Mouse (Mus musculus) myocyte (in vitro differentiated cells): ENCODE measurements around the gene Mrpl9. TPM values are rescaled to one million over a fixed set of nuclear protein-coding genes. Genes with fewer than 3 reads are reported as not detected.

ENCODE experiments used
- H3K27me3 ChIP-seq: one replicate; pipeline ENCODE4 v1.6.1; 2011; ENCODE audit not compliant: control insufficient read depth, insufficient read depth, insufficient read length
- H3K36me3 ChIP-seq: one replicate; pipeline ENCODE4 v1.6.1; 2011; ENCODE audit not compliant: control insufficient read depth, insufficient read depth
- H3K4me2 ChIP-seq: one replicate; pipeline ENCODE4 v1.6.1; 2011; ENCODE audit warnings: low read depth, control low read depth
- H3K4me3 ChIP-seq: one replicate; pipeline ENCODE4 v1.5.1; 2011; ENCODE audit warnings: mild to moderate bottlenecking, control low read depth, moderate library complexity
- H3K79me2 ChIP-seq: one replicate; pipeline ENCODE4 v1.6.1; 2011; ENCODE audit not compliant: control insufficient read depth, insufficient read depth
- H3ac ChIP-seq: one replicate; pipeline ENCODE4 v1.6.1; 2011; ENCODE audit not compliant: control insufficient read depth, insufficient read length
- CEBPB ChIP-seq: IDR thresholded peaks from 2 replicates; pipeline ENCODE4 v1.6.1; 2011; ENCODE audit warnings: mild to moderate bottlenecking, moderate library complexity; ENCODE audit not compliant: poor library complexity, insufficient read depth, severe bottlenecking
- E2F4 ChIP-seq: IDR thresholded peaks from one replicate; pipeline ENCODE4 v1.6.1; 2011; ENCODE audit warnings: mild to moderate bottlenecking, control low read depth, moderate library complexity; ENCODE audit not compliant: insufficient read depth
- MAX ChIP-seq: IDR thresholded peaks from one replicate; pipeline ENCODE4 v1.6.1; 2011; ENCODE audit warnings: low read depth, mild to moderate bottlenecking, control low read depth
- MYOD1 ChIP-seq, 3 experiments: IDR thresholded peaks; one replicate each; pipeline ENCODE4 v1.6.1; 2011; ENCODE audit warnings: control low read depth in 2 of 3, low read depth in 2 of 3, mild to moderate bottlenecking in 2 of 3, moderate library complexity in 1 of 3; ENCODE audit not compliant: insufficient read length in 2 of 3, control insufficient read depth in 1 of 3
- MYOG ChIP-seq, 3 experiments: IDR thresholded peaks; one replicate each; pipeline ENCODE4 v1.6.1; 2011; ENCODE audit warnings: control low read depth in 2 of 3, low read depth in 2 of 3, mild to moderate bottlenecking in 2 of 3; ENCODE audit not compliant: insufficient read length in 2 of 3, control insufficient read depth in 1 of 3, insufficient read depth in 1 of 3
- POLR2A ChIP-seq: IDR thresholded peaks from one replicate; pipeline ENCODE4 v1.6.1; 2011; ENCODE audit warnings: low read depth, mild to moderate bottlenecking, control low read depth, moderate library complexity; ENCODE audit not compliant: insufficient read length
- POLR2AphosphoS2 ChIP-seq: IDR thresholded peaks from one replicate; pipeline ENCODE4 v1.6.1; 2011; ENCODE audit warnings: low read depth, control low read depth; ENCODE audit not compliant: insufficient read length
- REST ChIP-seq: IDR thresholded peaks from one replicate; pipeline ENCODE4 v1.6.1; 2011; ENCODE audit warnings: mild to moderate bottlenecking, control low read depth, moderate library complexity; ENCODE audit not compliant: insufficient read depth, insufficient read length
- SRF ChIP-seq: IDR thresholded peaks from one replicate; pipeline ENCODE4 v1.6.1; 2011; ENCODE audit warnings: low read depth; ENCODE audit not compliant: control insufficient read depth, insufficient read length
- TCF12 ChIP-seq: IDR thresholded peaks from one replicate; pipeline ENCODE4 v1.6.1; 2011; ENCODE audit warnings: mild to moderate bottlenecking, control low read depth; ENCODE audit not compliant: poor library complexity, insufficient read depth, severe bottlenecking
- TCF3 ChIP-seq: IDR thresholded peaks from one replicate; pipeline ENCODE4 v1.6.1; 2011; ENCODE audit warnings: low read depth, control low read depth; ENCODE audit not compliant: insufficient read length
- USF1 ChIP-seq: IDR thresholded peaks from one replicate; pipeline ENCODE4 v1.6.1; 2011; ENCODE audit warnings: low read depth, mild to moderate bottlenecking, control low read depth, moderate library complexity
- polyA plus RNA-seq: library from polyadenylated mRNA; unstranded; fragments of >200 nt; fragmentation: generic; extraction: Trizol; gene quantifications from one replicate; pipeline ENCODE4 v1.2.1, GENCODE M21; 2012; ENCODE audit warnings: missing spikeins

Mrpl9 gene
- polyA plus RNA-seq, 1 experiment, result 75.1 TPM

DNA sequence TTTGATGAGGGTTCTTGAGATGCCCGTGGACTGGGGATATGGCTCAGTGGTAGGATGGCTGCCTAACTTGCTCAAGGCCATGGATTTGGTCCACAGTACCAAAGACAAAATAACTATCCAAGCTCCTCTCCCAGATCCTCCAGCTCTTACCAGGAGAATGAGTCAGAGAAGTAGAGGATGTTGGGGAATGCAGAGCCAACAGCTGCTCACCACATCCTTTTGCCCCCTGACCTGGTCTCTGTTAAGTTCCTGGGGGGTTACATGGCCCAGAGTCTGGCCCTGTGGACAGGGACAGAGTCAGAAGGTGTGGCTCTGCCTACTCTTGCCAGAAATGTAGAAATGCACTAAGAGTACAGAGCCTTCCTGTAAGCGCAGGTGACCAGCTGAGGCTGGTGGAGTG, 16.7 kb downstream of the Mrpl9 start:
- H3K4me3 ChIP-seq, result no peak overlapping the region
- TF ChIP-seq MYOG (IDR thresholded peaks at IDR 0.05; ENCODE audit: control insufficient read depth in 1 of 3, insufficient read depth in 1 of 3, insufficient read length in 2 of 3, low read depth in 2 of 3) (peak in 1 of 3 experiments; percentile 3), MYOD1 (IDR thresholded peaks at IDR 0.05; ENCODE audit: control insufficient read depth in 1 of 3, insufficient read length in 2 of 3, low read depth in 2 of 3) (peak in 2 of 3 experiments; percentile 65 to 66), POLR2AphosphoS2 (no peak), REST (no peak), SRF (no peak)
- no peak overlapping the region for H3ac ChIP-seq
- no peaks in the 10 kb centered on the region for H3K27me3 ChIP-seq
- H3K4me2 ChIP-seq, result no peak overlapping the region
- H3K36me3 ChIP-seq, result no peaks in the 10 kb centered on the region
- no peaks in the 10 kb centered on the region for H3K79me2 ChIP-seq

DNA sequence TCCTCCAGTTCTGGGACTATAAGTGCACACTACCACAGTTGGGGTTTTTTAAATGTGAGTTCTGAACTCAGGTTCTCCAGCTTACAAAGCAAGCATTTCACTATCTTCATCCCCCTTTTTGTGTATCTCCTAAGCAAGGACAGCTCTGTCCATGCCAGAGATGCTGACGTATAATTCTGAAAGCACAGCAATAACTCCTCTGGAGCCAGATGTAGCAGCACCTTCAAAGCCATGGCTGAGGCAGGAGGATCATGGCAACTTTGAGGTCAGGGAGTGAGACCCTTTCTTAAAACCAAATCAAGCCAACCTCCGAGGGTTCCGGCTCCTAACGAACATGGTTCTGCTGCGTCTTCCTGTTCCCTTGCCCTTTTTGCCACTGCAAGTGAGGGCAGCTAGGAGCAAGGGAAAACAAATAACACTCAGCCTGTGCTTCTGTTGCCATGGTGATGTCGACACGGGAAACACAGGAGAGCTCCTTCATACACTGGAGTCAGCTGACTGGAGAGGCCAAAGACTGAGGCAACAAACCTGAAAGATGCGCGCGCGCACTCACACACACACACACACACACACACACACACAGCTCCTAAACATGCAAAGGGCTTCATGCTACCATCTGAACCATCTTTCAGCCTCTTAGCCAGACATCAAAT, 20.9 kb downstream of the Mrpl9 start:
- H3K36me3 ChIP-seq, result no peaks in the 10 kb centered on the region
- no peak overlapping the region for H3ac ChIP-seq
- TF ChIP-seq POLR2A (no peak), CEBPB (no peak), USF1 (no peak), POLR2AphosphoS2 (no peak), TCF3 (no peak), REST (no peak), MYOG (IDR thresholded peaks at IDR 0.05; ENCODE audit: control insufficient read depth in 1 of 3, insufficient read depth in 1 of 3, insufficient read length in 2 of 3, low read depth in 2 of 3) (no peak), MYOD1 (IDR thresholded peaks at IDR 0.05; ENCODE audit: control insufficient read depth in 1 of 3, insufficient read length in 2 of 3, low read depth in 2 of 3) (no peak)
- no peaks in the 10 kb centered on the region for H3K27me3 ChIP-seq
- no peak overlapping the region for H3K4me2 ChIP-seq
- no peaks in the 10 kb centered on the region for H3K79me2 ChIP-seq
- no peak overlapping the region for H3K4me3 ChIP-seq

GRCm38 (mm10) chr3:94465632-94466430, 22.7 kb downstream of the Mrpl9 start:
- no peak for TF ChIP-seq SRF
- no peak for TF ChIP-seq CEBPB
- no peak for TF ChIP-seq TCF12
- TF ChIP-seq POLR2A, result no peak
- TF ChIP-seq MYOG (IDR thresholded peaks at IDR 0.05; ENCODE audit: control insufficient read depth in 1 of 3, insufficient read depth in 1 of 3, insufficient read length in 2 of 3, low read depth in 2 of 3), result no peak
- TF ChIP-seq REST, result no peak
- no peak for TF ChIP-seq E2F4
- no peak for TF ChIP-seq MYOD1 (IDR thresholded peaks at IDR 0.05; ENCODE audit: control insufficient read depth in 1 of 3, insufficient read length in 2 of 3, low read depth in 2 of 3)
- Histone ChIP-seq H3K27me3 (no peaks in the 10 kb centered on the region), H3K79me2 (no peaks in the 10 kb centered on the region), H3K4me3 (no peak overlapping the region), H3K36me3 (no peaks in the 10 kb centered on the region), H3K4me2 (no peak overlapping the region), H3ac (no peak overlapping the region)

- TF ChIP-seq MYOG (IDR thresholded peaks at IDR 0.05; ENCODE audit: control insufficient read depth in 1 of 3, insufficient read depth in 1 of 3, insufficient read length in 2 of 3, low read depth in 2 of 3) (no peak), POLR2AphosphoS2 (no peak), POLR2A (no peak), USF1 (no peak), MAX (no peak), TCF3 (no peak), TCF12 (no peak), MYOD1 (IDR thresholded peaks at IDR 0.05; ENCODE audit: control insufficient read depth in 1 of 3, insufficient read length in 2 of 3, low read depth in 2 of 3) (no peak), CEBPB (no peak), REST (no peak), SRF (no peak)
- H3K36me3 ChIP-seq, result no peaks in the 10 kb centered on the region
- H3K4me3 ChIP-seq, result no peak overlapping the region
- no peaks in the 10 kb centered on the region for H3K79me2 ChIP-seq
- H3K4me2 ChIP-seq, result no peak overlapping the region
- H3K27me3 ChIP-seq, result no peaks in the 10 kb centered on the region
- no peak overlapping the region for H3ac ChIP-seq
Observed at GRCm38 (mm10) chr3:94468931-94469330, 25.8 kb downstream of the Mrpl9 start.
